Mouse (Mus musculus): ENCODE results near the gene Samd1. TPM values are rescaled to one million over a fixed set of nuclear protein-coding genes. Genes with fewer than 3 reads are reported as not detected.
"Not testable (repeated sequence)": the region's sequence is repeated elsewhere in the genome, so short reads cannot be mapped to it uniquely, and the experiment has no call there.

Gene Samd1
- total RNA-seq, 2 experiments from 2014 or later: 54.1 to 56.4 TPM

- no peak for DNase-seq (ENCODE audit: low spot score in 2 of 2)
Measured at GRCm38 (mm10) chr8:83982449-83982848, 15.0 kb upstream of the Samd1 start.

- not testable (repeated sequence) for DNase-seq (ENCODE audit: low spot score in 2 of 2)
Measured at GRCm38 (mm10) chr8:83983222-83983621, 14.2 kb upstream of the Samd1 start.

GRCm38 (mm10) chr8:83989243-83989642 lies 8.2 kb upstream of the Samd1 start:
- DNase-seq (ENCODE audit: low spot score in 2 of 2): no peak

DNA sequence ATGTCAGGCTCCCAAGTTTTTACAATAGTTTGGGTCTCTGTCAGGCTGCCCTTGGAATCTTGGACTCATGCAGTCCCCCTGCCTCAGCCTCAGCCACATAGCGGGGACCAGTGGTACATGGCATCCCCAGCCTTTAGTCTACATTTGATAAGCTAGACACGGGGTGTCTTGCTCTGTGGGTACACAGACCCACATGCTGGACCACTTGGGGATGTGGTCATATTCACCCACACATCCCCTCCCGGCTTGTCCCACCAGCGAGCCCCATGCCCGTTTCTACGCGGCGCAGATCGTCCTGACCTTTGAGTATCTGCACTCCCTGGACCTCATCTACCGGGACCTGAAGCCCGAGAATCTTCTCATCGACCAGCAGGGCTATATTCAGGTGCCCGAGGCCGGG lies 7.3 kb upstream of the Samd1 start:
- DNase-seq (ENCODE audit: low spot score in 2 of 2): no peak

GRCm38 (mm10) chr8:83992488-83992887 lies 5.0 kb upstream of the Samd1 start:
- DNase-seq (ENCODE audit: low spot score in 2 of 2): no peak

GRCm38 (mm10) chr8:83994030-83994429 lies 3.4 kb upstream of the Samd1 start:
- DNase-seq (ENCODE audit: low spot score in 2 of 2): no peak

DNA sequence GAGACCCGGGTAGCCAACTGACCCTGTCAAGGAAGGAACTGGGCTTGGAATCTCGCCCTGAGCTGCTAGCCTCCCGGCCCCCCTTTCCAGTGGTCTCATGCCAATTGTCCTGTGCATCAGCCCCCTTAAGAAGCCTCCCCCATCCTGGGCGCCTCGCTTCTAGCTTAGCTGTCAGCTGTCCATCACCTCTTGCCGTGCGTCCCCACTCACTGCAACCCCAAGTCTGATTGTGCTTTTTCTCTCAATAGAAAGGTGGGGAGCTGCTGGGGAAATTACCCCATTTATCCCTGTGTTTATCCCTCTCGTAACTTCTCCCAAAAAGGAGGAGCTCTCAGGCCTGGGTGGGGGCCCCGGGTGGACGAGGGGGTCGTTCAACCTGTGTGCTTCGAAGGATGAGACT lies 1.5 kb upstream of the Samd1 start:
- DNase-seq (ENCODE audit: low spot score in 2 of 2): no peak

DNA sequence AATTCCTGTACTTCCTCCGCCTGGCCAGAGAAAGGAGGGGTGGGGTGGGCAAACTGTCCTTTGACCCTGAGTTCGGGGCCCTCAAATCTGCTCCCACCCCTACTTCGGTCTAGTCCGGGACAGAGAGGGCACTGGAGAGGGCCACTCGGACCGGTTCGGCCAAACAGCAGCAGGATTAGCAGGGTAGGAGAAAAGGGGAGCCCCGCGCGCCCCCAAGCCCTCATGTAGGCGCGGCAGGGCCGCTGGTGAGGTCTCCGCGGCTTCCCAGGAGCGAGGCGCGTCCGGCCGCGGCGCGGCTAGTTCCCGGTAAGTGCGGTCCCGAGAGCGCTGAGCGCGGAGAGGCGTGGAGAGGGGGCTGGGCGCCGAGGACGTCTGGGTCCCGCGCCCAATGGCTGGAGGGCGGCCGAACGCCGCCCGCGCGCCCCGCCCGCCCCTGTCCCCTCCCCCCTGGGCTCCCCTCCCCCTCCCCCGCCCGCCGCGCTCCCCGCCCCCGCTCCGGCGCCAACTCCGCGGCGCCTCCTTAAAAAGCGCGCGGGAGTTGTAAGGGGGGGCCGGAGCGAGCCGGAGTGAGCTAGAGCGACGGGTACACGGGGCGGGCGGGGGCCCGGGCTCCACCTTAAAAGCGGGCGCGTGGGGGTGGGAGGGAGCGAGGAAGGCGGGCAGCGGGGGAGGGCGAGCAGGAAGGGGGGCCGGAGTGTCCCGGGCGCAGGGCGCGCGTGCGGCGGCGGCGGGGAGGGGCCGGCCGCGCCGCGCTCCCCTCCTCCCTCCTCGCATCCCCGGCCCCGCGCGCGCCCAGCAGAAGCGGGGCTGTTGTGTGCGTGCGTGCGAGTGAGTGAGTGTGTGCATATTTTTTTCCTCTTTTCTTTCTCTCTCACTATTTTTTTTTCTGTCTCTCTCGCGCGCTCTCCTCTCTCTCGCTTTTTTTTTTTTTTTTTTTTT lies 636 bp upstream of the Samd1 start:
- peak; percentile 72 to 84 for DNase-seq (ENCODE audit: low spot score in 2 of 2)

DNA sequence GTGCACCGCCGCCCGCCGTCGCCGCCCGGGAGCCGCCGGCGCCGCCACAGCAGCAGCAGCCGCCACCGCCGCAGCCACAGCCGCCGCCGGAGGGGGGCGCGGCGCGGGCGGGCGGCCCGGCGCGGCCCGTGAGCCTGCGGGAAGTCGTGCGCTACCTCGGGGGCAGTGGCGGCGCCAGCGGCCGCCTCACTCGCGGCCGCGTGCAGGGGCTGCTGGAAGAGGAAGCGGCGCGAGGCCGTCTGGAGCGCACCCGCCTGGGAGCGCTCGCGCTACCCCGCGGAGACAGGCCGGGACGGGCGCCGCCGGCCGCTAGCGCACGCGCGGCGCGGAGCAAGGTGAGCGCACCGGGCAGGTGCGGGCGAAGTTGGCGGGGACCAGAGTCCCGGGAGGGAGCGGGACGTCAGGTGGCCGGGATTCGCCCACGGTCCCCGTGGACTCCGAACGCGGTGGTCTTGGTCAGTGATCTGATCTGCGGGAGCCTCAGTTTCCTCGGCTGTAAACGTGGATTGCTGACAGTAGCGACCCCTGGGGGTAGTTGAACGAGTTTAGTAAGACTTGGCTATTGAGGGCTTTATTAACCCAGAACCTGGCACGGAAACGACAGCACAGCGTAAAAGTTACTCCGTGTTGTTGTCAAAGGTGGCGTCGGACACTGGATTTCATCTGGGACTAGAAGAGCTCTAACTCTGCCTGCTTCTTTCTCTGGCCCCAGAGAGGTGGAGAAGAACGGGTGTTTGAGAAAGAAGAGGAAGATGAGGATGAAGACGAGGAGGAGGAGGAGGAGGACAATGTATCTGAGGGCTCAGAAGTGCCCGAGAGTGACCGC lies 972 bp downstream of the Samd1 start:
- DNase-seq (ENCODE audit: low spot score in 2 of 2): peak; percentile 61 to 74

DNA sequence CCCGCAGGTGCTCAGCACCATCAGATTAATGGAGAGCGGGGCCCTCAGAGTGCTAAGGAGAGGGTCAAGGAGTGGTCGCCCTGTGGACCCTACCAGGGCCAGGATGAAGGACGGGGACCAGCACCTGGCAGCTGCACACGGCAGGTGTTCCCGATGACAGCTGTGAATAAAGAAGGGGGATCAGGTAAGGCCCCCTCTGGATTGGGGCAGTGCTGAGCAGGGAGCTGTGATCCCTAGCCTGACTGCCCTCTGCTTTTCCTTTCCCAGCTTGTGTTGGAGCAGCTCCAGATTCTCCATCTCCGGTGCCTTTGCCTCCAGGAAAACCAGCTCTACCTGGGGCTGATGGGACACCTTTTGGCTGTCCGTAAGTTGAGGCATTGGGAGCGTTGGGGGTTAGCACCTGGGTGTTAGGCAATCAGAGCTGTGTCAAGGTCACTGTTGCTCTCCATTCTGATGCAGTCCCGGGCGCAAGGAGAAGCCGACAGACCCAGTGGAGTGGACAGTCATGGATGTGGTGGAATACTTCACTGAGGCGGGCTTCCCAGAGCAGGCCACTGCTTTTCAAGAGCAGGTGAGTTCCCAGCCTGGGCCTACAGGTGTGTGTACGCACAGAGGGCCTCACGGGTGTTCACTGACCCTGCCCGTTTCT lies 1.7 kb downstream of the Samd1 start:
- DNase-seq (ENCODE audit: low spot score in 2 of 2): no peak

DNA sequence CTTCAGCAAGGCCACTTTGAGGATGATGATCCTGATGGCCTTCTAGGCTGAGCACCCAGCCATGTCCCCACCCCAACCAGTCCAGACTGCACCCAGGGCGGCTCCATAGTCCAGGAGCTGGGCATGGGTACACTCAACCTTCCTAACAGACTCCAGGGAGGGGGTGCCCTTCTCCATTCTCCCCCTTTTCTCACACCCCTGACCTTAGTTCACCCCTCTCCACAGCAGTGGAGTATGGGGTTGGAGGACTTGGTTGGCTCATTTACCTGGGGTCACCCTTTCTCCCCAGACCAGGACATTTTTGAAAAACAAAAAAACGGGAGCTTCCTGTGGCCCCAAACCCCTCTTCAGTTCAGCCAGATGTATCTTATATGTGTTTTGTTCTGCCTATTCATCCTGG lies 2.4 kb downstream of the Samd1 start:
- no peak for DNase-seq (ENCODE audit: low spot score in 2 of 2)

- no peak for DNase-seq (ENCODE audit: low spot score in 2 of 2)
Measured at GRCm38 (mm10) chr8:84001281-84002000, 4.0 kb downstream of the Samd1 start, which contains the start of gene 1700067K01Rik. 1700067K01Rik (plus strand) TSS chr8:84001502.

- no peak for DNase-seq (ENCODE audit: low spot score in 2 of 2)
Measured at GRCm38 (mm10) chr8:84002957-84003611, 5.6 kb downstream of the Samd1 start.

- DNase-seq (ENCODE audit: low spot score in 2 of 2): no peak
Measured at GRCm38 (mm10) chr8:84003612-84004246, 6.3 kb downstream of the Samd1 start.

- peak; percentile 88 to 93 for DNase-seq (ENCODE audit: low spot score in 2 of 2)
Measured at GRCm38 (mm10) chr8:84004533-84005201, 7.2 kb downstream of the Samd1 start.

- DNase-seq (ENCODE audit: low spot score in 2 of 2): not testable (repeated sequence)
Measured at GRCm38 (mm10) chr8:84005502-84005901, 8.0 kb downstream of the Samd1 start.

GRCm38 (mm10) chr8:84008362-84008761 lies 10.9 kb downstream of the Samd1 start:
- no peak for DNase-seq (ENCODE audit: low spot score in 2 of 2)

- peak; percentile 85 to 90 for DNase-seq (ENCODE audit: low spot score in 2 of 2)
Measured at GRCm38 (mm10) chr8:84009876-84010275, 12.4 kb downstream of the Samd1 start.

Data from layer of hippocampus, postnatal 10 days (tissue).